Comparison of ENCODE assay signal across 28 mouse cellular contexts in the genomic region with DNA sequence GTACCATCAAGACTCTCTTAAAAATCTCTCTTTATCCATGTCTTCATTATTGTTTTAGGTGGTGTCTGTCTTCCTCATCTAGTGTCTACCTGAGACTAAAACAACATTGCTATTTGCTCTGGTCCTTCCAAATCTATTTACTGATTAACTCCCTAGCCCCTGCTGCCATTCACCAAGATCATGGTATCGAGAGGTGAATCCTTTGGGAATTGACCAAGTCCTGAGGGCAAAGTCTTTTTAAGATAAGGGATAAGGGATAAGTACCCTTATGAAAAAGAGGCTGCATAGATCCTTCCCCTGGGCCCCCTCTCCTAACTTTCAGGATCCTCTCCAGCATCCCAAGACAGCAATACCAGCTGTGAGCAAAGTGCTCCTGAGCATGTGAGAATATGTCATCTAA. TPM values are rescaled to one million over a fixed set of nuclear protein-coding genes. Genes with fewer than 3 reads are reported as not detected.
A peak's percentile ranks its signal among the peaks of the same experiment; 100 is the strongest.
DNase-seq lines count a peak whose midpoint lies in the region; ATAC-seq and TF ChIP-seq lines count a peak whose summit lies in the region.
"Had no signal": no experiment of that assay in that cellular context is flagged by ENCODE, and none has a peak within 500 bp of the region (broad histone marks: within the 10 kb centered on the region; RNA-seq: fewer than 3 reads in every experiment).

No protein-coding gene starts in this region.

- H3K9me3 ChIP-seq in kidney, postnatal 0 days (replicated peaks; ENCODE audit: low read length): no peaks in the 10 kb centered on the region
- no peaks in the 10 kb centered on the region for H3K9me3 ChIP-seq in liver, embryonic 12.5 days (replicated peaks)
- H3K9me3 ChIP-seq: G1E had no signal

- peaks cover 40% of the 10 kb centered on the region for H3K4me1 ChIP-seq in kidney, adult 2 months (ENCODE audit: control insufficient read depth, insufficient read depth, low read length)
- peaks cover 2% of the 10 kb centered on the region for H3K4me1 ChIP-seq in kidney, postnatal 0 days (replicated peaks; ENCODE audit: insufficient read depth, low read length)
- H3K4me1 ChIP-seq in liver, adult 2 months (ENCODE audit: control insufficient read depth, insufficient read depth, low read length): peaks cover 30% of the 10 kb centered on the region
- H3K4me1 ChIP-seq in liver, embryonic 12.5 days: peaks cover 12% of the 10 kb centered on the region

- H3K4me2 ChIP-seq in kidney, postnatal 0 days (ENCODE audit: low read length): no peak overlapping the region
- H3K4me2 ChIP-seq in liver, embryonic 12.5 days: no peak overlapping the region

- ATAC-seq in kidney, postnatal 0 days (replicated peaks; ENCODE audit: low FRiP score, low read depth): no peak
- no peak for ATAC-seq in liver, embryonic 12.5 days
- ATAC-seq: activated CD4-positive, CD25-positive, alpha-beta regulatory T cell, adult 4 months; CD4-positive, CD25-positive, alpha-beta regulatory T cell, adult 4 months; Patski had no signal

- H3K4me3 ChIP-seq in kidney, adult 2 months (ENCODE audit: insufficient read depth, low read depth, low read length): no peak overlapping the region
- H3K4me3 ChIP-seq in kidney, postnatal 0 days (replicated peaks; ENCODE audit: low read depth, low read length): no peak overlapping the region
- H3K4me3 ChIP-seq in liver, adult 2 months (ENCODE audit: insufficient read depth, low read depth, low read length): no peak overlapping the region
- no peak overlapping the region for H3K4me3 ChIP-seq in liver, embryonic 12.5 days

- no peak overlapping the region for H3K9ac ChIP-seq in kidney, postnatal 0 days (ENCODE audit: low read depth, low read length)
- no peak overlapping the region for H3K9ac ChIP-seq in liver, adult 2 months (ENCODE audit: low read depth, low read length)
- no peak overlapping the region for H3K9ac ChIP-seq in liver, embryonic 12.5 days

- H3K79me2 ChIP-seq in liver, adult 2 months (ENCODE audit: control insufficient read depth, insufficient read depth, low read length): peaks cover 13% of the 10 kb centered on the region

- WGBS in kidney, adult 2 months: 55% methylated on average over 1 of the region's 1 CpGs
- WGBS in kidney, postnatal 0 days: 74% methylated on average over 1 of the region's 1 CpGs
- WGBS in liver, adult 2 months: 20% methylated on average over 1 of the region's 1 CpGs
- 59% methylated on average over 1 of the region's 1 CpGs for WGBS in liver, embryonic 12.5 days (ENCODE audit: insufficient replicate concordance)

- DNase-seq in kidney, adult 2 months: no peak
- no peak for DNase-seq in kidney, adult 11 months
- no peak for DNase-seq in kidney, postnatal 0 days (ENCODE audit: low spot score)
- no peak for DNase-seq in kidney, adult 9 months
- DNase-seq in liver, adult 2 months (ENCODE audit: extremely low read depth, low read depth, low spot score): peak; percentile 92
- DNase-seq in yolk sac, embryonic 10.5 days (ENCODE audit: low spot score): peak; percentile 49
- DNase-seq in cerebellum, postnatal 4 days (ENCODE audit: low spot score in 2 of 2): no peak
- DNase-seq: adrenal gland, adult 2 months; adrenal gland, adult 8-10 months; adrenal gland, postnatal 10 days; adrenal gland, postnatal 14 days; adrenal gland, postnatal 25 days; adrenal gland, postnatal 36 days; B cell, adult 2 months; cerebellum, adult 11 months; cerebellum, adult 11-12 months had no signal

- H3K27me3 ChIP-seq in kidney, adult 2 months (replicated peaks; ENCODE audit: control insufficient read depth, insufficient read depth, low read length): no peaks in the 10 kb centered on the region
- no peaks in the 10 kb centered on the region for H3K27me3 ChIP-seq in kidney, postnatal 0 days (ENCODE audit: insufficient read depth, low read length)
- no peaks in the 10 kb centered on the region for H3K27me3 ChIP-seq in liver, adult 2 months (ENCODE audit: control insufficient read depth, insufficient read depth, low read length)
- H3K27me3 ChIP-seq in liver, embryonic 12.5 days (replicated peaks): no peaks in the 10 kb centered on the region
- H3K27me3 ChIP-seq: CH12.LX, Patski had no signal

- peak overlapping the region; percentile 95 for H3K27ac ChIP-seq in kidney, adult 2 months (ENCODE audit: insufficient read depth, low read depth, low read length)
- H3K27ac ChIP-seq in kidney, postnatal 0 days: peak overlapping the region; percentile 54; the same call in 1 of the 2 replicates
- peak overlapping the region; percentile 60 for H3K27ac ChIP-seq in liver, adult 2 months (replicated peaks; ENCODE audit: insufficient read depth, low read depth, low read length)
- H3K27ac ChIP-seq in liver, embryonic 12.5 days: no peak overlapping the region

- TF ChIP-seq CTCF in kidney, adult 2 months (conservative IDR thresholded peaks at IDR 0.05; ENCODE audit: insufficient read depth, insufficient read length, low read depth, low read length): no peak
- TF ChIP-seq CTCF in kidney, postnatal 0 days (IDR thresholded peaks at IDR 0.05; ENCODE audit: low read depth): no peak
- no peak for TF ChIP-seq CTCF in liver, adult 2 months (IDR thresholded peaks at IDR 0.05; ENCODE audit: low read depth, low read length)

- H3K36me3 ChIP-seq in kidney, adult 2 months (ENCODE audit: control insufficient read depth, insufficient read depth, low read length): no peaks in the 10 kb centered on the region
- H3K36me3 ChIP-seq in kidney, postnatal 0 days (ENCODE audit: insufficient read depth, low read length): no peaks in the 10 kb centered on the region
- H3K36me3 ChIP-seq in liver, adult 2 months (ENCODE audit: control insufficient read depth, insufficient read depth, low read length): peaks cover 1% of the 10 kb centered on the region; the same call in 1 of the 2 replicates
- H3K36me3 ChIP-seq in liver, embryonic 12.5 days: no peaks in the 10 kb centered on the region

- TF ChIP-seq POLR2A in kidney, adult 2 months (IDR thresholded peaks at IDR 0.05; ENCODE audit: low read depth, low read length): no peak
- TF ChIP-seq POLR2A in liver, adult 2 months (IDR thresholded peaks at IDR 0.05; ENCODE audit: extremely low read depth, insufficient read depth, low read length): no peak

RNA-seq across cellular contexts. Expression of gene Gabarapl1, which starts 3.4 kb away (rescaled TPM):
- 648 and 804 TPM in 2 replicates for polyA plus RNA-seq in kidney, adult 2 months (2012; rRNA removed)
- 126 and 139 TPM in 2 replicates for polyA plus RNA-seq in kidney, postnatal 0 days (2015; fragmentation: Nextera tagmentation; extraction: Ambion mirVana)
- 355 and 458 TPM in 2 replicates for total RNA-seq in liver, adult 2 months (2014; rRNA removed)
- 318 and 321 TPM in 2 replicates for polyA plus RNA-seq in liver, adult 2 months (2012; rRNA removed)
- 37.8 and 38.0 TPM in 2 replicates for polyA plus RNA-seq in liver, embryonic 12.5 days (2016; fragmentation: Nextera tagmentation; extraction: Ambion mirVana)

RNA-seq across cellular contexts. Expression of gene Tmem52b, which starts 17.2 kb away (rescaled TPM):
- 124 and 212 TPM in 2 replicates for polyA plus RNA-seq in kidney, adult 2 months (2012; rRNA removed)
- 96.6 and 98.5 TPM in 2 replicates for polyA plus RNA-seq in kidney, postnatal 0 days (2015; fragmentation: Nextera tagmentation; extraction: Ambion mirVana)
- not detected in 2 replicates for total RNA-seq in liver, adult 2 months (2014; rRNA removed)
- polyA plus RNA-seq in liver, adult 2 months (2012; rRNA removed): not detected in 2 replicates
- polyA plus RNA-seq in liver, embryonic 12.5 days (2016; fragmentation: Nextera tagmentation; extraction: Ambion mirVana): not detected in 2 replicates
- total RNA-seq: adrenal gland, adult 18-20 months; adrenal gland, adult 2 months; adrenal gland, adult 8-10 months; adrenal gland, postnatal 10 days; adrenal gland, postnatal 14 days; adrenal gland, postnatal 25 days; adrenal gland, postnatal 36 days; CH12.LX; ES-E14; MEL had no signal
- polyA plus RNA-seq: activated CD4-positive, CD25-positive, alpha-beta regulatory T cell, adult 4 months; adrenal gland, adult 2 months; brain, embryonic 14.5 days; CD4-positive, CD25-positive, alpha-beta regulatory T cell, adult 4 months; G1E had no signal

RNA-seq across cellular contexts. Expression of gene Olr1, which starts 22.6 kb away (rescaled TPM):
- 0.03 and 0.17 TPM in 2 replicates for polyA plus RNA-seq in kidney, adult 2 months (2012; rRNA removed)
- polyA plus RNA-seq in kidney, postnatal 0 days (2015; fragmentation: Nextera tagmentation; extraction: Ambion mirVana): not detected in 2 replicates
- total RNA-seq in liver, adult 2 months (2014; rRNA removed): 0.07 TPM in 1 of 2 replicates, not detected in the other
- polyA plus RNA-seq in liver, adult 2 months (2012; rRNA removed): not detected in 2 replicates
- polyA plus RNA-seq in liver, embryonic 12.5 days (2016; fragmentation: Nextera tagmentation; extraction: Ambion mirVana): 0.74 and 0.83 TPM in 2 replicates
- total RNA-seq: adrenal gland, postnatal 14 days; adrenal gland, postnatal 25 days; CH12.LX; MEL had no signal
- polyA plus RNA-seq: adrenal gland, adult 2 months; brain, embryonic 14.5 days; G1E; Patski had no signal

RNA-seq across cellular contexts. Expression of gene Klre1, which starts 48.1 kb away (rescaled TPM):
- 0.30 TPM in 1 of 2 replicates, not detected in the other for polyA plus RNA-seq in kidney, adult 2 months (2012; rRNA removed)
- polyA plus RNA-seq in kidney, postnatal 0 days (2015; fragmentation: Nextera tagmentation; extraction: Ambion mirVana): not detected in 2 replicates
- 0.20 and 0.28 TPM in 2 replicates for total RNA-seq in liver, adult 2 months (2014; rRNA removed)
- polyA plus RNA-seq in liver, adult 2 months (2012; rRNA removed): 0.07 and 0.10 TPM in 2 replicates
- not detected in 2 replicates for polyA plus RNA-seq in liver, embryonic 12.5 days (2016; fragmentation: Nextera tagmentation; extraction: Ambion mirVana)
- total RNA-seq: adrenal gland, postnatal 10 days; adrenal gland, postnatal 14 days; adrenal gland, postnatal 25 days; adrenal gland, postnatal 4 days; CH12.LX; ES-E14; MEL had no signal
- polyA plus RNA-seq: activated CD4-positive, CD25-positive, alpha-beta regulatory T cell, adult 4 months; adrenal gland, adult 2 months; C2C12; G1E; Patski had no signal

Comparison
In these comparisons a context has a peak if more than half of its experiments do, and no peak if none do; other contexts are left out.
1. DNase-seq: peak in liver, adult 2 months (single experiment) and yolk sac, embryonic 10.5 days (single experiment); none in kidney, adult 2 months (single experiment), kidney, adult 11 months (single experiment), kidney, postnatal 0 days (single experiment), kidney, adult 9 months (single experiment) and cerebellum, postnatal 4 days (0 of 2).
2. RNA of gene Tmem52b, which starts 17.2 kb away (polyA plus RNA-seq): 124 to 212 TPM in kidney, adult 2 months and 96.6 to 98.5 TPM in kidney, postnatal 0 days; not detected in liver, adult 2 months and not detected in liver, embryonic 12.5 days; every median in the first group is over 10 times any median in the second.